Mouse (Mus musculus) thymus, postnatal 0 days (tissue): ENCODE measurements around the gene Fam124a. TPM values are rescaled to one million over a fixed set of nuclear protein-coding genes. Genes with fewer than 3 reads are reported as not detected.

Source experiments
- DNase-seq: peaks from one replicate; pipeline ENCODE4 v3.0.0-alpha.2; 2015; ENCODE audit warnings: low spot score
- polyA plus RNA-seq: library from polyadenylated mRNA; unstranded; fragments of >200 nt; fragmentation: Nextera tagmentation; extraction: Ambion mirVana; gene quantifications from 2 replicates; pipeline ENCODE4 v1.2.1, GENCODE M21; 2015

Gene Fam124a
- polyA plus RNA-seq, 1 experiment from 2014 or later: 0.35 TPM

DNA sequence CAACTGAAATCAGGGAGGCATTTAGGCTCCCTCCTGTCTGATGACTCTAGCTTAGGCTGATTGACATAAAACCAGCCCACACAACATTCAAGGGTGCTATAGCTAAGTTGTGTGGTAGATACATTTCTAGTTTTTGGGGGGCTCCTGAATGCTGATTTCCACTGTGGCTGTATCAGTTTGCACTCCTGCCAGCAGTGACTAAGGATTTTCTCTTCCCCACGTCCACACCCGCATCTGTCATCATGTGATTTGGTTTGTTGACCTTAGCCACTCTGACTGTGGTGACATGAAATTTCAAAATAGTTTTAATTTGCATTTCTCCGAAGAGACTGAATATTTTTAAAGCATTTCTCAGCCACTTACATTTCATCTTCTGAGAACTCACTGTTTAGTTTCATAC is 101.9 kb downstream of the Fam124a start:
- DNase-seq: no peak

Other genes with a start within 250 kb of the Fam124a start
- 0.08 and 0.21 TPM in 2 replicates for gene Gucy1b2, start 99.4 kb upstream of the Fam124a start, polyA plus RNA-seq
- gene Gm4131, start 11.2 kb downstream of the Fam124a start, polyA plus RNA-seq: not detected in 2 replicates
- gene Serpine3, start 107.9 kb downstream of the Fam124a start, polyA plus RNA-seq: 0.12 TPM in 1 of 2 replicates, not detected in the other
- gene Ints6, start 205.4 kb downstream of the Fam124a start, polyA plus RNA-seq: 13.6 and 15.5 TPM in 2 replicates